Mouse (Mus musculus): ENCODE results near the gene Cep295nl. TPM values are rescaled to one million over a fixed set of nuclear protein-coding genes. Genes with fewer than 3 reads are reported as not detected.

Gene Cep295nl
- total RNA-seq, 4 experiments from 2014 or later: 0.82 to 1.0 (median 0.88) TPM

Other genes with a start within 250 kb of the Cep295nl start
- gene Dnah17, start 211.9 kb downstream of the Cep295nl start, total RNA-seq (2022): under 1 TPM; 0.03 to 0.66 (median 0.07) TPM
- gene Cyth1, start 93.9 kb downstream of the Cep295nl start, total RNA-seq (2022): 10 to 100 TPM; 34.5 to 56.9 (median 50.9) TPM
- 10 to 100 TPM; 13.2 to 14.5 (median 13.9) TPM for gene Usp36, start 52.3 kb downstream of the Cep295nl start, total RNA-seq (2022)
- gene Timp2, start 13.2 kb upstream of the Cep295nl start, total RNA-seq (2022): 10 to 100 TPM; 73.9 to 99.6 (median 87.5) TPM
- gene Lgals3bp, start 59.6 kb upstream of the Cep295nl start, total RNA-seq (2022): 10 to 100 TPM; 19.7 to 25.8 (median 23.3) TPM
- 10 to 100 TPM; 16.4 to 19.2 (median 16.8) TPM for gene Cant1, start 76.6 kb upstream of the Cep295nl start, total RNA-seq (2022)
- gene C1qtnf1, start 85.7 kb upstream of the Cep295nl start, total RNA-seq (2022): 10 to 100 TPM; 13.5 to 15.3 (median 13.8) TPM
- 1 to 10 TPM; 5.2 to 7.2 (median 6.6) TPM for gene Engase, start 134.3 kb upstream of the Cep295nl start, total RNA-seq (2022)

All from heart, adult 8-10 months (tissue).